Mouse (Mus musculus): ENCODE measurements around the gene Brca2. TPM values are rescaled to one million over a fixed set of nuclear protein-coding genes. Genes with fewer than 3 reads are reported as not detected.

Brca2 gene
- polyA plus RNA-seq, 1 experiment = 7.5 TPM

- Histone ChIP-seq H3K4me3 (ENCODE audit: insufficient read depth, low read length) (no peak overlapping the region), H3K4me1 (ENCODE audit: control insufficient read depth, insufficient read depth, low read length) (peaks cover 41% of the 10 kb centered on the region), H3K27ac (ENCODE audit: insufficient read depth, low read depth, low read length) (no peak overlapping the region)
- TF ChIP-seq POLR2A (IDR thresholded peaks at IDR 0.05; ENCODE audit: borderline replicate concordance, low read depth, low read length) (no peak), CTCF (IDR thresholded peaks at IDR 0.05; ENCODE audit: low read depth, low read length) (no peak)
Observed at GRCm38 (mm10) chr5:150581180-150581579, 58.8 kb downstream of the Brca2 start.

- peaks cover 41% of the 10 kb centered on the region for H3K4me1 ChIP-seq (ENCODE audit: control insufficient read depth, insufficient read depth, low read length)
- TF ChIP-seq POLR2A (IDR thresholded peaks at IDR 0.05; ENCODE audit: borderline replicate concordance, low read depth, low read length) (no peak), CTCF (IDR thresholded peaks at IDR 0.05; ENCODE audit: low read depth, low read length) (no peak)
- H3K4me3 ChIP-seq (ENCODE audit: insufficient read depth, low read length) = no peak overlapping the region
- no peak overlapping the region for H3K27ac ChIP-seq (ENCODE audit: insufficient read depth, low read depth, low read length)
Observed at GRCm38 (mm10) chr5:150583181-150583580, 60.8 kb downstream of the Brca2 start.

- TF ChIP-seq CTCF (IDR thresholded peaks at IDR 0.05; ENCODE audit: low read depth, low read length) (no peak), POLR2A (IDR thresholded peaks at IDR 0.05; ENCODE audit: borderline replicate concordance, low read depth, low read length) (no peak)
- Histone ChIP-seq H3K4me1 (ENCODE audit: control insufficient read depth, insufficient read depth, low read length) (peaks cover 36% of the 10 kb centered on the region), H3K4me3 (ENCODE audit: insufficient read depth, low read length) (no peak overlapping the region), H3K27ac (ENCODE audit: insufficient read depth, low read depth, low read length) (no peak overlapping the region)
Observed at GRCm38 (mm10) chr5:150583622-150584336, 61.3 kb downstream of the Brca2 start.

- Histone ChIP-seq H3K4me1 (ENCODE audit: control insufficient read depth, insufficient read depth, low read length) (peaks cover 31% of the 10 kb centered on the region), H3K27ac (ENCODE audit: insufficient read depth, low read depth, low read length) (no peak overlapping the region), H3K4me3 (ENCODE audit: insufficient read depth, low read length) (no peak overlapping the region)
- no peak for TF ChIP-seq CTCF (IDR thresholded peaks at IDR 0.05; ENCODE audit: low read depth, low read length)
- no peak for TF ChIP-seq POLR2A (IDR thresholded peaks at IDR 0.05; ENCODE audit: borderline replicate concordance, low read depth, low read length)
Observed at GRCm38 (mm10) chr5:150584337-150584729, 61.9 kb downstream of the Brca2 start.

GRCm38 (mm10) chr5:150589945-150590344 lies 67.5 kb downstream of the Brca2 start:
- TF ChIP-seq POLR2A (IDR thresholded peaks at IDR 0.05; ENCODE audit: borderline replicate concordance, low read depth, low read length) = no peak
- TF ChIP-seq CTCF (IDR thresholded peaks at IDR 0.05; ENCODE audit: low read depth, low read length) = no peak
- Histone ChIP-seq H3K27ac (ENCODE audit: insufficient read depth, low read depth, low read length) (no peak overlapping the region), H3K4me3 (ENCODE audit: insufficient read depth, low read length) (no peak overlapping the region), H3K4me1 (ENCODE audit: control insufficient read depth, insufficient read depth, low read length) (peaks cover 12% of the 10 kb centered on the region)

GRCm38 (mm10) chr5:150592186-150592903 lies 69.9 kb downstream of the Brca2 start:
- peak overlapping the region; percentile 78 for H3K27ac ChIP-seq (ENCODE audit: insufficient read depth, low read depth, low read length)
- peaks cover 20% of the 10 kb centered on the region for H3K4me1 ChIP-seq (ENCODE audit: control insufficient read depth, insufficient read depth, low read length)
- peak overlapping the region; percentile 84 for H3K4me3 ChIP-seq (ENCODE audit: insufficient read depth, low read length)
- TF ChIP-seq CTCF (IDR thresholded peaks at IDR 0.05; ENCODE audit: low read depth, low read length) = no peak
- no peak for TF ChIP-seq POLR2A (IDR thresholded peaks at IDR 0.05; ENCODE audit: borderline replicate concordance, low read depth, low read length)

GRCm38 (mm10) chr5:150592904-150593755 lies 70.7 kb downstream of the Brca2 start:
- Histone ChIP-seq H3K4me1 (ENCODE audit: control insufficient read depth, insufficient read depth, low read length) (peaks cover 23% of the 10 kb centered on the region), H3K4me3 (ENCODE audit: insufficient read depth, low read length) (peak overlapping the region; percentile 84), H3K27ac (ENCODE audit: insufficient read depth, low read depth, low read length) (peak overlapping the region; percentile 64)
- TF ChIP-seq POLR2A (IDR thresholded peaks at IDR 0.05; ENCODE audit: borderline replicate concordance, low read depth, low read length) (no peak), CTCF (IDR thresholded peaks at IDR 0.05; ENCODE audit: low read depth, low read length) (no peak)

GRCm38 (mm10) chr5:150593756-150594648 lies 71.6 kb downstream of the Brca2 start:
- H3K27ac ChIP-seq (ENCODE audit: insufficient read depth, low read depth, low read length) = peak overlapping the region; percentile 88
- H3K4me1 ChIP-seq (ENCODE audit: control insufficient read depth, insufficient read depth, low read length) = peaks cover 28% of the 10 kb centered on the region
- no peak for TF ChIP-seq CTCF (IDR thresholded peaks at IDR 0.05; ENCODE audit: low read depth, low read length)
- no peak for TF ChIP-seq POLR2A (IDR thresholded peaks at IDR 0.05; ENCODE audit: borderline replicate concordance, low read depth, low read length)
- peak overlapping the region; percentile 84 for H3K4me3 ChIP-seq (ENCODE audit: insufficient read depth, low read length)
